ENCODE assay signal across 22 mouse cellular contexts in the genomic region with DNA sequence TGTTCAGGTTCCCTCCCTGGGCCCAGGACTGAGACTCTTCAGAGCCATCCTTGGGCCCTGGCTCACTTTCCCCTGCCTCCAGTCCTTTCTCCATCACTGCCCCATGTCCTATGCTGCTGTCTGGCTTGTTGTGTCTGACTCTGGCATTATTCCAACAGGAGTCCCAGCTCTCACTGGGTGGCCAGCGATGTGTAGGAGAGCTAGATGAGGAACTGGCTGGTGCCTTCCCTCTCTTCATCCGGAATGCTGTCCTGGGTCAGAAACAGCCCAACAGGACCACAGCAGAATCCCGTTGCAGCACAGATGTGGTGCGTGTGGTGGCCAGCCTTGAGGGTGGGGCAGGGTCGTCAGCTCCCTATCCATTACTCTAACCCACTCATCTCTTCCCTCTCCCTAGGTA. TPM values are rescaled to one million over a fixed set of nuclear protein-coding genes. Genes with fewer than 3 reads are reported as not detected.
"Had no signal": no experiment of that assay in that cellular context is flagged by ENCODE, and none has a peak within 500 bp of the region (broad histone marks: within the 10 kb centered on the region; RNA-seq: fewer than 3 reads in every experiment).

No protein-coding gene starts in this region.

- H3K9me3 ChIP-seq: limb, embryonic 12.5 days; limb, embryonic 15.5 days; midbrain, embryonic 10.5 days; midbrain, embryonic 13.5 days; neural tube, embryonic 12.5 days; neural tube, embryonic 15.5 days; stomach, embryonic 15.5 days had no signal

- H3K36me3 ChIP-seq: neural tube, embryonic 15.5 days had no signal

- H3K27me3 ChIP-seq: limb, embryonic 12.5 days; limb, embryonic 15.5 days; midbrain, embryonic 13.5 days; neural tube, embryonic 12.5 days; neural tube, embryonic 15.5 days; stomach, embryonic 15.5 days had no signal

- H3K4me3 ChIP-seq: left cerebral cortex, adult 2 months; limb, embryonic 12.5 days; limb, embryonic 15.5 days; midbrain, embryonic 10.5 days; midbrain, embryonic 13.5 days; neural tube, embryonic 12.5 days; neural tube, embryonic 15.5 days; stomach, embryonic 15.5 days had no signal

- H3K4me2 ChIP-seq: limb, embryonic 12.5 days; limb, embryonic 15.5 days; midbrain, embryonic 13.5 days; neural tube, embryonic 12.5 days; neural tube, embryonic 15.5 days; stomach, embryonic 15.5 days had no signal

- H3K9ac ChIP-seq: limb, embryonic 12.5 days; limb, embryonic 15.5 days; midbrain, embryonic 13.5 days; neural tube, embryonic 12.5 days; neural tube, embryonic 15.5 days; stomach, embryonic 15.5 days had no signal

- ATAC-seq: inflammation-experienced regulatory T-cells, adult 6 months; intestine, embryonic 16.5 days; midbrain, embryonic 13.5 days had no signal

- H3K4me1 ChIP-seq: midbrain, embryonic 10.5 days; midbrain, embryonic 13.5 days; neural tube, embryonic 12.5 days; neural tube, embryonic 15.5 days; stomach, embryonic 15.5 days had no signal

- DNase-seq: kidney, adult 18-20 months; kidney, adult 9 months; kidney, postnatal 25 days; layer of hippocampus, postnatal 36 days; lung, adult 18-20 months; right cerebral cortex, postnatal 25 days; spleen, adult 18-20 months; thymus, postnatal 25 days had no signal

- H3K27ac ChIP-seq: kidney, postnatal 0 days; left cerebral cortex, adult 2 months; limb, embryonic 12.5 days; limb, embryonic 15.5 days; macrophage; midbrain, embryonic 10.5 days; midbrain, embryonic 13.5 days; neural tube, embryonic 12.5 days; neural tube, embryonic 15.5 days; stomach, embryonic 15.5 days had no signal

RNA-seq across cellular contexts. Expression of gene Gm20661, which starts 12.5 kb away (rescaled TPM):
- total RNA-seq: left cerebral cortex, postnatal 36 days; megakaryocyte, adult 5-6 weeks had no signal
- polyA plus RNA-seq: inflammation-experienced regulatory T-cells, adult 6 months had no signal
